In the genomic region with DNA sequence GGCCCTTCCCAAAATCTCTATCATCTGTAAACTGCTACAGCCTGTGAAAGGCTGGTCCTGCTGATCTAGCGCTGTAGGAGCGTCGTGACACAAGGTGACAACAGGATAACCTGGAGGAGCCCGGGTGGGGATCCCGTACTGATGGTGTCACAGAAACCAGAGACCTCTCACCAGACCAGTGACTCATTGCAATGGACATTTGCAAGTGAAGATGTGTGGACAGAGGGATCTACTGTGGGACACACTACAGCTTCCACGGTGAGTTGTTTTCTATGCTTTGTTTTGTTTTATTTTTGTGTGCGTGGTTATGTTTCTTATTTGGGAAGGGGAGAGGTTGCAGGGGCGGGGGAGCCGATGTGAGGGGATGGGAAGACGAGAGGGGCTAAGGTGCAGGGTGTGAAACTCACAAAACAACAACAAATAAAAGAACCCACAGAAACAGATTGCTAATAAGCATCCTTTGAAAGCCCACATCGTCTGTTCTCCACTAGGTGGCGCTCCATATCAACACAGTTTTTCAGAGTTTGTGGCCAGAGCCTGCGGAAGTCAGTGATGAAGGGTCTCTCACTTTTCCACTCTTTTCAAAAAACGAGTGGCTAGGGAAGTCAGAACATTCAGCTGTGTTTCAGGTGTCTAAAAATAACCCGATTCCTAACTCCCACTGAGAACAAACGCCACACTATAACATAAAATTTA, we compare ENCODE assay signal across 9 mouse cellular contexts.
DNase-seq lines count a peak whose midpoint lies in the region; ATAC-seq and TF ChIP-seq lines count a peak whose summit lies in the region.
"Had no signal": no experiment of that assay in that cellular context is flagged by ENCODE, and none has a peak within 500 bp of the region (broad histone marks: within the 10 kb centered on the region; RNA-seq: fewer than 3 reads in every experiment).

No protein-coding gene starts in this region.

- TF ChIP-seq POLR2A in spleen, adult 2 months (IDR thresholded peaks at IDR 0.05; ENCODE audit: low read depth, low read length), result no peak

- peak; percentile 3; the same call in 1 of the 2 replicates for TF ChIP-seq CTCF in spleen, adult 2 months (IDR thresholded peaks at IDR 0.05; ENCODE audit: extremely low read depth, insufficient read depth, insufficient read length, insufficient replicate concordance)

- H3K4me3 ChIP-seq in spleen, adult 2 months (ENCODE audit: extremely low read depth, insufficient read depth, insufficient read length), result no peak overlapping the region
- H3K4me3 ChIP-seq in hindbrain, embryonic 13.5 days, result no peak overlapping the region
- no peak overlapping the region for H3K4me3 ChIP-seq in limb, embryonic 10.5 days
- H3K4me3 ChIP-seq: neural tube, embryonic 13.5 days had no signal

- no peaks in the 10 kb centered on the region for H3K9me3 ChIP-seq in hindbrain, embryonic 13.5 days
- H3K9me3 ChIP-seq in limb, embryonic 10.5 days (replicated peaks), result no peaks in the 10 kb centered on the region
- H3K9me3 ChIP-seq: neural tube, embryonic 13.5 days had no signal

- DNase-seq in spleen, adult 2 months (ENCODE audit: low read depth in 1 of 2, low spot score in 2 of 2), result no peak
- no peak for DNase-seq in spleen, postnatal 36 days (ENCODE audit: low spot score in 2 of 2)
- peak; percentile 14 for DNase-seq in adrenal gland, adult 2 months
- DNase-seq in embryo, embryonic 11 days, result peak; percentile 82
- DNase-seq in limb, embryonic 10.5 days (ENCODE audit: low spot score), result peak; percentile 68
- DNase-seq in right cerebral cortex, adult 2 months (ENCODE audit: low spot score in 2 of 2), result peak; percentile 74 to 77
- DNase-seq in B cell, adult 2 months, result no peak

- ATAC-seq in hindbrain, embryonic 13.5 days (ENCODE audit: low FRiP score), result peak; percentile 24; the same call in 1 of the 2 replicates

- WGBS in spleen, adult 2 months, result 42% methylated on average over 16 of the region's 16 CpGs
- WGBS in hindbrain, embryonic 13.5 days, result 40% methylated on average over 16 of the region's 16 CpGs
- WGBS in limb, embryonic 10.5 days, result 41% methylated on average over 16 of the region's 16 CpGs

- H3K27me3 ChIP-seq in spleen, adult 2 months (ENCODE audit: control insufficient read depth, insufficient read depth, low read length), result no peaks in the 10 kb centered on the region
- H3K27me3 ChIP-seq in hindbrain, embryonic 13.5 days, result no peaks in the 10 kb centered on the region
- H3K27me3 ChIP-seq in limb, embryonic 10.5 days (ENCODE audit: low read depth, poor library complexity, severe bottlenecking), result no peaks in the 10 kb centered on the region
- H3K27me3 ChIP-seq: neural tube, embryonic 13.5 days had no signal

- H3K4me1 ChIP-seq in spleen, adult 2 months (ENCODE audit: control insufficient read depth, insufficient read depth, insufficient read length), result no peaks in the 10 kb centered on the region
- no peaks in the 10 kb centered on the region for H3K4me1 ChIP-seq in hindbrain, embryonic 13.5 days (replicated peaks)
- no peaks in the 10 kb centered on the region for H3K4me1 ChIP-seq in limb, embryonic 10.5 days
- H3K4me1 ChIP-seq: neural tube, embryonic 13.5 days had no signal

- H3K9ac ChIP-seq in hindbrain, embryonic 13.5 days, result no peak overlapping the region
- H3K9ac ChIP-seq: neural tube, embryonic 13.5 days had no signal

- no peak overlapping the region for H3K4me2 ChIP-seq in hindbrain, embryonic 13.5 days
- H3K4me2 ChIP-seq: neural tube, embryonic 13.5 days had no signal

- no peak overlapping the region for H3K27ac ChIP-seq in spleen, adult 2 months (ENCODE audit: insufficient read depth, low read length)
- no peak overlapping the region for H3K27ac ChIP-seq in hindbrain, embryonic 13.5 days
- H3K27ac ChIP-seq in limb, embryonic 10.5 days, result no peak overlapping the region
- H3K27ac ChIP-seq: neural tube, embryonic 13.5 days had no signal

- H3K36me3 ChIP-seq in spleen, adult 2 months (ENCODE audit: control insufficient read depth, insufficient read depth, low read length), result no peaks in the 10 kb centered on the region
- H3K36me3 ChIP-seq in hindbrain, embryonic 13.5 days, result no peaks in the 10 kb centered on the region
- no peaks in the 10 kb centered on the region for H3K36me3 ChIP-seq in limb, embryonic 10.5 days
- H3K36me3 ChIP-seq: neural tube, embryonic 13.5 days had no signal

Comparison
In these comparisons a context has a peak if more than half of its experiments do, and no peak if none do; other contexts are left out.
1. DNase-seq: peak in adrenal gland, adult 2 months (single experiment), embryo, embryonic 11 days (single experiment), limb, embryonic 10.5 days (single experiment) and right cerebral cortex, adult 2 months (2 of 2); none in spleen, adult 2 months (0 of 2), spleen, postnatal 36 days (0 of 2) and B cell, adult 2 months (0 of 2).